Mouse (Mus musculus): Measurements from ENCODE around the gene Tmem219.

- TF ChIP-seq CTCF (IDR thresholded peaks at IDR 0.05; ENCODE audit: borderline replicate concordance, insufficient read depth, low read length) (no peak), POLR2A (IDR thresholded peaks at IDR 0.05; ENCODE audit: low read depth, low read length) (no peak)
Measured at GRCm38 (mm10) chr7:126860987-126861386, 61.7 kb downstream of the Tmem219 start.
